Mouse (Mus musculus): ENCODE measurements around the gene Myh6. TPM values are rescaled to one million over a fixed set of nuclear protein-coding genes. Genes with fewer than 3 reads are reported as not detected.
"Not testable (repeated sequence)": the region's sequence is repeated elsewhere in the genome, so short reads cannot be mapped to it uniquely, and the experiment has no call there.

Gene Myh6
- over 10,000 TPM; 23,215 to 24,603 TPM for total RNA-seq (2021)
- long read RNA-seq, experiment 1, full-length matches to known transcripts, result 11,606 of 24,632 reads
- long read RNA-seq, experiment 1, partial matches to known transcripts, result 6,290 of 24,632 reads
- long read RNA-seq, experiment 1, other reads (novel, unspliced or antisense), result 6,736 of 24,632 reads
- long read RNA-seq, experiment 2, full-length matches to known transcripts, result 13,998 of 28,540 reads
- long read RNA-seq, experiment 2, partial matches to known transcripts, result 6,524 of 28,540 reads
- long read RNA-seq, experiment 2, other reads (novel, unspliced or antisense), result 8,018 of 28,540 reads

- intact Hi-C loops (cut with DNase I), result no loop called here
- peak in 1 of 2 experiments; percentile 47 for DNase-seq
These were observed at the start of gene Myh6 for GRCm38 (mm10) chr14:54966320-54966977. TSS of gene Myh6 (minus strand) at chr14:54966927.

- DNase-seq, result no peak
- intact Hi-C loops (cut with DNase I), result loop anchor here (2.0 to 10.0 kb wide), 3 partner anchors 115 to 331 kb away; partner anchors contain the start of genes 1700123O20Rik and Acin1
These were observed 49.0 kb upstream of the Myh6 start for GRCm38 (mm10) chr14:55015767-55016111.

- intact Hi-C loops (cut with DNase I), result loop anchor here (2.0 to 10.0 kb wide), 3 partner anchors 114 to 330 kb away; partner anchors contain the start of genes 1700123O20Rik and Acin1
- peak; percentile 98 to 99 for DNase-seq
These were observed 48.5 kb upstream of the Myh6 start, which contains the start of gene Ngdn for GRCm38 (mm10) chr14:55014991-55015766. TSS of gene Ngdn (plus strand) at chr14:55015454.

- no peak for DNase-seq
- intact Hi-C loops (cut with DNase I), result loop anchor here (2.0 to 10.0 kb wide), 3 partner anchors 114 to 330 kb away; partner anchors contain the start of genes 1700123O20Rik and Acin1
These were observed 47.9 kb upstream of the Myh6 start for GRCm38 (mm10) chr14:55014591-55014990.

- no peak for DNase-seq
- intact Hi-C loops (cut with DNase I), result loop anchor here (10.0 kb wide), 1 partner anchor 326 kb away; the partner anchor contains the start of genes 1700123O20Rik and Acin1
These were observed 44.4 kb upstream of the Myh6 start for GRCm38 (mm10) chr14:55011116-55011515.

- intact Hi-C loops (cut with DNase I), result loop anchor here (5.0 kb wide), 1 partner anchor 71 kb away; the partner anchor contains the start of gene Cmtm5
- no peak for DNase-seq
These were observed 41.7 kb upstream of the Myh6 start for GRCm38 (mm10) chr14:55008417-55008816.

GRCm38 (mm10) chr14:55007120-55007908 is 40.6 kb upstream of the Myh6 start:
- DNase-seq, result no peak
- intact Hi-C loops (cut with DNase I), result loop anchor here (5.0 kb wide), 1 partner anchor 70 kb away; the partner anchor contains the start of gene Cmtm5

- no peak for DNase-seq
- intact Hi-C loops (cut with DNase I), result loop anchor here (5.0 kb wide), 1 partner anchor 69 kb away; the partner anchor contains the start of gene Cmtm5
These were observed 39.8 kb upstream of the Myh6 start for GRCm38 (mm10) chr14:55006541-55006940.

GRCm38 (mm10) chr14:55005967-55006366 is 39.2 kb upstream of the Myh6 start:
- intact Hi-C loops (cut with DNase I), result loop anchor here (5.0 kb wide), 1 partner anchor 69 kb away; the partner anchor contains the start of gene Cmtm5
- no peak for DNase-seq

- intact Hi-C loops (cut with DNase I), result loop anchor here (5.0 kb wide), 1 partner anchor 68 kb away; the partner anchor contains the start of gene Cmtm5
- no peak for DNase-seq
These were observed 38.8 kb upstream of the Myh6 start for GRCm38 (mm10) chr14:55005506-55005905.

GRCm38 (mm10) chr14:55003878-55004855 is 37.4 kb upstream of the Myh6 start:
- DNase-seq, result peak; percentile 60 to 79
- intact Hi-C loops (cut with DNase I), result no loop called here

GRCm38 (mm10) chr14:55002687-55003120 is 36.0 kb upstream of the Myh6 start:
- DNase-seq, result no peak

GRCm38 (mm10) chr14:55001938-55002686 is 35.4 kb upstream of the Myh6 start:
- intact Hi-C loops (cut with DNase I), result no loop called here
- no peak for DNase-seq

More at GRCm38 (mm10) chr14:55002687-55003120, 36.0 kb upstream of the Myh6 start:
- intact Hi-C loops (cut with DNase I), result no loop called here

GRCm38 (mm10) chr14:55001446-55001845 is 34.7 kb upstream of the Myh6 start:
- intact Hi-C loops (cut with DNase I), result no loop called here
- no peak for DNase-seq

- intact Hi-C loops (cut with DNase I), result no loop called here
- DNase-seq, result no peak
These were observed 34.1 kb upstream of the Myh6 start for GRCm38 (mm10) chr14:55000814-55001213.

GRCm38 (mm10) chr14:54999868-55000267 is 33.1 kb upstream of the Myh6 start:
- DNase-seq; intact Hi-C loops (cut with DNase I): not testable (repeated sequence)

- intact Hi-C loops (cut with DNase I), result no loop called here
- DNase-seq, result no peak
These were observed 32.0 kb upstream of the Myh6 start for GRCm38 (mm10) chr14:54998680-54999079.

Data from heart, postnatal 14 days (tissue).